7 mouse cellular contexts compared by ENCODE assay signal in the genomic region with DNA sequence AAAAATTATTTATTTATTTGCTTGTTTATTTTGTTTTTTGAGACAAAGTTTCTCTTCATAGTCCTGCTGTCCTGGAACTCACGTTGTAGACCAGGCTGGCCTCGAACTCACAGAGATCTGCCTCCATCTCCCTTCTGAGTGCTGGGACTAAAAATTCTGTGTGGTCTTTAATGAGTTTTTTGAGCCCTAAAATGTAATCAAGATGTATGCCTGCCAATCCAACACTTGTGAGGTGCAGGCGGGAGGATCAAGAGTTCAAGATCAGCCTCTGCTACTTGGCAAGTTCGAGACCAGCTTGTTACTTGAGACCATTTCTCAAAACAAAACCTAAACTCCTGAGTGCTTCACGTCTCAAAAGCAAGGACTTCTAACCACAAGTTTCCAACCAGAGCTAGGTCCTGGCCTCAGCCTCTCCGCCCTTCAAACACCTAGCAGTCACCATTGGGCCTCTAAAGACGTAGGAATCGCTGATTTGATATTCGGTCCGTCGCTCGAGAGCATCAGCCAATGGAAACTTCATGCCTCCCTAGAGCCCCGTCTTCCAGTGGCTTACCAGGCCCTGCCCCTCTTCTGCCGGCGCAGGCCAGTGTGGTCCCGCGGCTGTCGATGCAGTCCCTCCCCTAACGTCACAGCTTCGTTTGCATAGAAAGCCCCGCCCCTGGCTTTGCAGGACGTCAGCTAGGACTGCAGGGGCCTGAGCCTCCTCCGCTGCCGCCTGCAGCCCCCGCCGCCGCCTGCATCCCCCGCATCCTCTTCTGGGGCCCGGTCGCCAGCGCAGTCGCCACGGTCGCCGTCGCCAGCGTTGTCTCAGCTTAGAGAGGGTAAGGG. TPM values are rescaled to one million over a fixed set of nuclear protein-coding genes. Genes with fewer than 3 reads are reported as not detected.
DNase-seq lines count a peak whose midpoint lies in the region; ATAC-seq and TF ChIP-seq lines count a peak whose summit lies in the region.

Rab3a (plus strand) TSS at position 637 of the 828 bp plus-strand sequence.

- H3K4me2 ChIP-seq in intestine, postnatal 0 days (replicated peaks; ENCODE audit: low read depth), result peak within 1 kb of the TSS; percentile 97
- H3K4me2 ChIP-seq in midbrain, embryonic 12.5 days (replicated peaks), result peak within 1 kb of the TSS; percentile 89

- peak within 1 kb of the TSS; percentile 80 for H3K4me3 ChIP-seq in intestine, postnatal 0 days (ENCODE audit: low read depth, low read length)
- H3K4me3 ChIP-seq in midbrain, embryonic 12.5 days, result peak within 1 kb of the TSS; percentile 68
- peak within 1 kb of the TSS; percentile 78 for H3K4me3 ChIP-seq in small intestine, adult 2 months (ENCODE audit: low read depth, low read length)

- peak; percentile 61 for TF ChIP-seq POLR2A in small intestine, adult 2 months (IDR thresholded peaks at IDR 0.05; ENCODE audit: low read depth, low read length)

- H3K27me3 ChIP-seq in intestine, postnatal 0 days (replicated peaks; ENCODE audit: control insufficient read depth, insufficient read depth, low read length), result no peaks in the 10 kb centered on the region
- H3K27me3 ChIP-seq in midbrain, embryonic 12.5 days, result peaks cover 20% of the 10 kb centered on the region; the same call in 1 of the 2 replicates
- H3K27me3 ChIP-seq in small intestine, adult 2 months (ENCODE audit: control insufficient read depth, insufficient read depth, low read length), result no peaks in the 10 kb centered on the region

- H3K9me3 ChIP-seq in intestine, postnatal 0 days (ENCODE audit: control insufficient read depth), result no peaks in the 10 kb centered on the region
- no peaks in the 10 kb centered on the region for H3K9me3 ChIP-seq in midbrain, embryonic 12.5 days

- ATAC-seq in intestine, postnatal 0 days, result peak; percentile 96
- peak; percentile 98 for ATAC-seq in midbrain, embryonic 12.5 days (ENCODE audit: low FRiP score, low read depth)

- intact Hi-C loops in left cerebral cortex, postnatal 4 days (cut with DNase I), result no loop called here

- peaks cover 5% of the 10 kb centered on the region for H3K4me1 ChIP-seq in intestine, postnatal 0 days (replicated peaks; ENCODE audit: control insufficient read depth, insufficient read depth, low read length)
- H3K4me1 ChIP-seq in midbrain, embryonic 12.5 days, result peaks cover 19% of the 10 kb centered on the region
- peaks cover 12% of the 10 kb centered on the region for H3K4me1 ChIP-seq in small intestine, adult 2 months (ENCODE audit: control insufficient read depth, insufficient read depth, insufficient read length, low read length)

- TF ChIP-seq CTCF in intestine, postnatal 0 days (IDR thresholded peaks at IDR 0.05; ENCODE audit: low read depth), result no peak
- no peak for TF ChIP-seq CTCF in small intestine, adult 2 months (IDR thresholded peaks at IDR 0.05; ENCODE audit: extremely low read depth, insufficient read length, insufficient replicate concordance, low read depth, low read length)

- peak; percentile 99 for DNase-seq in adrenal gland, adult 8-10 months
- DNase-seq in embryo, embryonic 9.5 days (ENCODE audit: extremely low spot score), result peak; percentile 94
- peak; percentile 92 for DNase-seq in gonadal fat pad, adult 2 months (ENCODE audit: low read depth)
- DNase-seq in left cerebral cortex, postnatal 4 days, result peak; percentile 98

- H3K27ac ChIP-seq in intestine, postnatal 0 days (ENCODE audit: low read depth, low read length), result peak within 1 kb of the TSS; percentile 78
- peak within 1 kb of the TSS; percentile 85 for H3K27ac ChIP-seq in midbrain, embryonic 12.5 days (replicated peaks)
- H3K27ac ChIP-seq in small intestine, adult 2 months (ENCODE audit: insufficient read depth, low read depth, low read length), result peak within 1 kb of the TSS; percentile 81

- peak within 1 kb of the TSS; percentile 63 for H3K9ac ChIP-seq in intestine, postnatal 0 days (ENCODE audit: low read depth, low read length)
- H3K9ac ChIP-seq in midbrain, embryonic 12.5 days (replicated peaks), result peak within 1 kb of the TSS; percentile 79

- 7% methylated on average over 37 of the region's 37 CpGs for WGBS in intestine, postnatal 0 days
- 8% methylated on average over 37 of the region's 37 CpGs for WGBS in midbrain, embryonic 12.5 days
- WGBS in small intestine, adult 2 months, result 8% methylated on average over 37 of the region's 37 CpGs

- H3K36me3 ChIP-seq in intestine, postnatal 0 days (ENCODE audit: control insufficient read depth, insufficient read depth), result peaks cover 25% of the 10 kb centered on the region
- H3K36me3 ChIP-seq in midbrain, embryonic 12.5 days, result peaks cover 20% of the 10 kb centered on the region
- H3K36me3 ChIP-seq in small intestine, adult 2 months (ENCODE audit: control insufficient read depth, insufficient read depth, low read length), result peaks cover 22% of the 10 kb centered on the region

RNA-seq across cellular contexts. Expression of gene Rab3a, which starts in this region (rescaled TPM):
- 10 to 100 TPM; 59.6 to 90.1 (median 74.4) TPM for total RNA-seq in adrenal gland, adult 8-10 months (2022)
- 55.5 and 56.3 TPM in 2 replicates for polyA plus RNA-seq in gonadal fat pad, adult 2 months (2012; rRNA removed)
- 18.8 and 19.5 TPM in 2 replicates for polyA plus RNA-seq in intestine, postnatal 0 days (2015; fragmentation: Nextera tagmentation; extraction: Ambion mirVana)
- 100 to 1,000 TPM; 414 to 476 TPM for total RNA-seq in left cerebral cortex, postnatal 4 days (2021)
- 98.9 and 102 TPM in 2 replicates for polyA plus RNA-seq in midbrain, embryonic 12.5 days (2016; fragmentation: Nextera tagmentation; extraction: Ambion mirVana)
- polyA plus RNA-seq in small intestine, adult 2 months (2012; rRNA removed), result 14.9 and 26.3 TPM in 2 replicates

Comparison
In these comparisons a context has a peak if more than half of its experiments do, and no peak if none do; other contexts are left out.
1. Peak in every context shown above with its lines: DNase-seq, ATAC-seq, H3K4me3 ChIP-seq and H3K27ac ChIP-seq.
2. RNA of gene Rab3a (total RNA-seq): 414 to 476 TPM in left cerebral cortex, postnatal 4 days; 59.6 to 90.1 TPM in adrenal gland, adult 8-10 months; every median in the first group is over 4 times any median in the second.